ENCODE assay signal across 8 mouse cellular contexts in the genomic region with DNA sequence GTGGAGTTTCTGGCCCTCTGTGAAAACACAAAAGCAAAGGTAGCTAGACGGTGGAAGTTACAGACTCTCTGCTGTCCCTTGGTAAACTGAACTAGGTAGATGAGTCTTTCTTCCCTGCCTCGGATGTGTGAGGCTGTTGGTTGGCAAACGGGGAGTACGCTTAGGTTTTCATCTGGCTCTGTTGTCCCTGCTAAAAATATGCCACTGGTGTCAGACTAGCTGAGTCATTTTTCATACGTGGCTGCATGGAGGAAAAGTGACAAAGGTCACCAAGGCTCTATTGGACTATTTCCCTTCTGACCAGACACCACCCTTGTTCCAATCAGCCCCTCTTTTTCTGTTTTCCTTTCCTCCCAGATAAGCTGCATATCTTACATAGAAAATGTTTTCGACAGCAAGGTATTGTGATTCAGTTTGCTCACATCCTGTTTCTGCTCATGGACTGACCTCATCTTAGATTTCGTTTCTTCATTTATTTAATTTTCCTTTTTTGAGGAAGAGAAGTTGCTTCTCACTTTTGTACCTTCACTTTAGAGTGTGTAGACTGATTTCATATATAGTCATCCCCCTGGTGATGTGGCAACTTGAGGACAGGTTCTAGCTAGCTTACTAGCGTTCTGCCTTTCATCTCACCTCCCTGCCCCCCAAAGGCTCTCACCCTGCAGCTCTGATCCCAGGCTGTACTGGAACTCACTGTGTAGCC. TPM values are rescaled to one million over a fixed set of nuclear protein-coding genes. Genes with fewer than 3 reads are reported as not detected.
DNase-seq lines count a peak whose midpoint lies in the region; TF ChIP-seq lines count a peak whose summit lies in the region.

No protein-coding gene starts in this region.

- H3K27ac ChIP-seq in embryonic fibroblast, embryonic 13.5 days (ENCODE audit: insufficient read depth, low read length): peak overlapping the region; percentile 90

- peak; percentile 16 for DNase-seq in kidney, adult 18-20 months
- DNase-seq in kidney, postnatal 4 days: no peak
- peak; percentile 63 for DNase-seq in kidney, adult 9 months
- DNase-seq in skeletal muscle tissue, adult 2 months (ENCODE audit: low read depth, low spot score): peak; percentile 89
- DNase-seq in spleen, postnatal 10 days (ENCODE audit: low spot score in 2 of 2): no peak
- no peak for DNase-seq in urinary bladder, postnatal 10 days (ENCODE audit: low spot score)
- no peak for DNase-seq in right cerebral cortex, postnatal 14 days

- TF ChIP-seq POLR2A in embryonic fibroblast, embryonic 13.5 days (IDR thresholded peaks at IDR 0.05; ENCODE audit: low read depth, low read length): no peak

- H3K4me1 ChIP-seq in embryonic fibroblast, embryonic 13.5 days (ENCODE audit: control insufficient read depth, insufficient read depth, low read length): peaks cover 9% of the 10 kb centered on the region

- H3K4me3 ChIP-seq in embryonic fibroblast, embryonic 13.5 days (ENCODE audit: insufficient read depth, low read length): no peak overlapping the region

- no peak for TF ChIP-seq CTCF in embryonic fibroblast, embryonic 13.5 days (IDR thresholded peaks at IDR 0.05; ENCODE audit: borderline replicate concordance, insufficient read depth, low read length)

RNA-seq across cellular contexts. Expression of a gene that starts 8.1 kb away (rescaled TPM):
- polyA plus RNA-seq in embryonic fibroblast, embryonic 13.5 days (2011; ENCODE audit: insufficient read length, low read depth, missing spikeins): 93.7 and 103 TPM in 2 replicates

RNA-seq across cellular contexts. Expression of a gene that starts 19.5 kb away (rescaled TPM):
- polyA plus RNA-seq in embryonic fibroblast, embryonic 13.5 days (2011; ENCODE audit: insufficient read length, low read depth, missing spikeins): 37.8 and 43.2 TPM in 2 replicates

RNA-seq across cellular contexts. Expression of a gene that starts 19.7 kb away (rescaled TPM):
- polyA plus RNA-seq in embryonic fibroblast, embryonic 13.5 days (2011; ENCODE audit: insufficient read length, low read depth, missing spikeins): 222 and 270 TPM in 2 replicates

RNA-seq across cellular contexts. Expression of a gene that starts 31.7 kb away (rescaled TPM):
- polyA plus RNA-seq in embryonic fibroblast, embryonic 13.5 days (2011; ENCODE audit: insufficient read length, low read depth, missing spikeins): 571 and 736 TPM in 2 replicates

Comparison
In these comparisons a context has a peak if more than half of its experiments do, and no peak if none do; other contexts are left out.
1. DNase-seq: peak in kidney, adult 18-20 months (single experiment), kidney, adult 9 months (single experiment) and skeletal muscle tissue, adult 2 months (single experiment); none in kidney, postnatal 4 days (0 of 2), spleen, postnatal 10 days (0 of 2), urinary bladder, postnatal 10 days (single experiment) and right cerebral cortex, postnatal 14 days (single experiment).